ENCODE assay signal across 1 mouse cellular context in the genomic region with DNA sequence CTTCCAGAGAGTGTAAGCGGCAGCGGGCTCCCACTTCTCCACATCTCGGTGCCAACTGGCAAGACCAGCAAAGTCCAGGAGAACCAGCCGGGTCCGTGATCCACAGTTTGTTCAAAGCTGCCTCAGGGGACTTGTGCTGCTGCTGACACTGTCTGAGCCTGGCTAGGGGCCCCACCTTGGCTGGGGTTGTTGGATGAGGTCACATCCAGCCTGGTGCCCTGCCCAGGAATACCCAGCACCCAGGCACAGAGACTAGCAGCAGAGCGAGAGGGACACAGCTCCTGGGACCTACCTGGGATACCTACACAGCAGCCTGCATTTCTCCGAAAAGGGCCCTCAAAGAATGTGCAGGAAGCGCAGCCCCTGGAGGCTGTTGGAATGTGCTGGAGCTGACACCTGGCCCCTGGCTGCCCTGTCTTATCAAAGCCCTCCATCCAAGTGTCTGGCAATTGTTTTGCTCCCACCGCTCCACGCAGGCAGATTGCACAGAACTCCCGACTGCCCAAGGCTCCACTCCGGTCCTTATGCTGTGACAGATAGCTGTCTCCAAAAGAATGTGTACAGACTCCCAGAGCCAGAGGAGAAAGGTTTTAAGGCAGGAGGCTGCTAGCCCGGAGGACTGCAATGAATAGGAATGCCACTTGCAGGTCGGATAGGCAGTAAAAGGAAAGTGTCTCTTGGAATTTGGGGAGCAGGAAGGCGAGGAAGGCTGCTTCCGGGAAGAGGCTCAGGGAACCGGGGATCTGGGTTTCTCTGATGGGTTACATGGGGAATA.
TF ChIP-seq lines count a peak whose summit lies in the region.

No protein-coding gene starts in this region.

TF ChIP-seq in MEL, 35 proteins besides CTCF, POLR2A, EP300 and RAD21 (continued from another document):
- no peak for TF ChIP-seq KAT2A (conservative IDR thresholded peaks at IDR 0.05; ENCODE audit: low read depth, low read length)
- no peak for TF ChIP-seq SMC3 (IDR thresholded peaks at IDR 0.05; ENCODE audit: low read depth, low read length)
- TF ChIP-seq MAFK (IDR thresholded peaks at IDR 0.05; ENCODE audit: borderline replicate concordance, low read depth, low read length): no peak
- no peak for TF ChIP-seq POLR2AphosphoS5 (IDR thresholded peaks at IDR 0.05; ENCODE audit: borderline replicate concordance, low read depth, low read length)
- TF ChIP-seq NRF1 (IDR thresholded peaks at IDR 0.05; ENCODE audit: insufficient read depth, low read depth, low read length, poor library complexity, severe bottlenecking): no peak
- TF ChIP-seq BHLHE40 (IDR thresholded peaks at IDR 0.05; ENCODE audit: borderline replicate concordance, low read depth, low read length): no peak
- no peak for TF ChIP-seq TAL1 (IDR thresholded peaks at IDR 0.05; ENCODE audit: low read length)
- TF ChIP-seq GABPA (IDR thresholded peaks at IDR 0.05; ENCODE audit: low read depth, low read length): no peak
- no peak for TF ChIP-seq MYC (IDR thresholded peaks at IDR 0.05; ENCODE audit: low read depth, low read length)
- TF ChIP-seq NELFE (IDR thresholded peaks at IDR 0.05; ENCODE audit: low read depth, low read length): no peak
- no peak for TF ChIP-seq MEF2A (IDR thresholded peaks at IDR 0.05; ENCODE audit: extremely low read depth, insufficient replicate concordance, low read depth, low read length, poor library complexity, severe bottlenecking)
